Mouse (Mus musculus): Measurements from ENCODE around the gene Ugt2b36.
"Not testable (repeated sequence)": the region's sequence is repeated elsewhere in the genome, so short reads cannot be mapped to it uniquely, and the experiment has no call there.

DNA sequence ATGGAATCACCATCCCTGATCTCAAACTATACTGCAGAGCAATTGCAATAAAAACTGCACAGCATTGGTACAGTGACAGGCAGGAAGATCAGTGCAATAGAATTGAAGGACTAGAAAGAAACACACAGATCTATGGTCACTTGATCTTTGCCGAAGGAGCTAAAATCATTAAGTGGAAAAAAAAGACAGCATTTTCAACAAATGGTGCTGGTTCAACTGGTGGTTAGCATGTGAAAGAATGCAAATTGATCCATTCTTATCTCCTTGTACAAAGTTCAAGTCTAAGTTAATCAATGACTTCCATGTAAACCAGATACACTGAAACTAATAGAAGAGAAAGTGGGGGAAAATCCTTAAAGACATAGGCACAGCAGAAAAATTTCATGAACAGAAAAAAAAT, 11.3 kb upstream of the Ugt2b36 start:
- not testable (repeated sequence) for TF ChIP-seq MXI1 (IDR thresholded peaks at IDR 0.05; ENCODE audit: low read depth, low read length); CTCF (conservative IDR thresholded peaks at IDR 0.05 in 1 of 2, IDR thresholded peaks at IDR 0.05 in 1 of 2; ENCODE audit: low read depth in 2 of 2, low read length in 2 of 2); POLR2AphosphoS2 (IDR thresholded peaks at IDR 0.05; ENCODE audit: low read depth, low read length); GABPA (IDR thresholded peaks at IDR 0.05; ENCODE audit: insufficient replicate concordance, low read depth, low read length); ZC3H11A (IDR thresholded peaks at IDR 0.05; ENCODE audit: low read depth, low read length); POLR2A (IDR thresholded peaks at IDR 0.05; ENCODE audit: low read depth, low read length); CHD2 (IDR thresholded peaks at IDR 0.05; ENCODE audit: low read length); MAZ (IDR thresholded peaks at IDR 0.05; ENCODE audit: low read depth, low read length); RCOR1 (conservative IDR thresholded peaks at IDR 0.05; ENCODE audit: low read depth, low read length); E2F4 (IDR thresholded peaks at IDR 0.05; ENCODE audit: insufficient replicate concordance, low read depth, low read length); EP300 (IDR thresholded peaks at IDR 0.05; ENCODE audit: low read length); MEF2A (IDR thresholded peaks at IDR 0.05; ENCODE audit: borderline replicate concordance, low read depth, low read length); USF2 (conservative IDR thresholded peaks at IDR 0.05; ENCODE audit: low read depth, low read length); CHD1 (IDR thresholded peaks at IDR 0.05; ENCODE audit: low read depth, low read length)
